Mouse (Mus musculus): Measurements from ENCODE around the gene Trpm4. TPM values are rescaled to one million over a fixed set of nuclear protein-coding genes. Genes with fewer than 3 reads are reported as not detected.
A peak's percentile ranks its signal among the peaks of the same experiment; 100 is the strongest.

The Trpm4 gene
- polyA plus RNA-seq, 1 experiment from 2014 or later: 17.8 TPM

GRCm38 (mm10) chr7:45331502-45331901, 2.1 kb downstream of the Trpm4 start:
- Histone ChIP-seq H3K9ac (no peak overlapping the region), H3K27ac (no peak overlapping the region), H3K4me1 (peaks cover 33% of the 10 kb centered on the region), H3K27me3 (no peaks in the 10 kb centered on the region), H3K4me3 (no peak overlapping the region), H3K4me2 (no peak overlapping the region), H3K36me3 (peaks cover 15% of the 10 kb centered on the region), H3K9me3 (no peaks in the 10 kb centered on the region)
- WGBS: 77% methylated on average over 6 of the region's 6 CpGs
- ATAC-seq (ENCODE audit: insufficient number of reproducible peaks, insufficient read depth, low FRiP score, low TSS enrichment, low read depth): no peak

GRCm38 (mm10) chr7:45328841-45329475, 4.6 kb downstream of the Trpm4 start:
- H3K36me3 ChIP-seq: peaks cover 39% of the 10 kb centered on the region
- H3K4me2 ChIP-seq: no peak overlapping the region
- H3K27me3 ChIP-seq: no peaks in the 10 kb centered on the region
- H3K27ac ChIP-seq: peak overlapping the region; percentile 23; the same call in 1 of the 2 replicates
- WGBS: 76% methylated on average over 13 of the region's 13 CpGs
- H3K9me3 ChIP-seq: 0 out of 2 replicates have a peak, but pooled peaks cover 3% of the 10 kb centered on the region
- no peak overlapping the region for H3K9ac ChIP-seq
- no peak overlapping the region for H3K4me3 ChIP-seq
- peaks cover 19% of the 10 kb centered on the region for H3K4me1 ChIP-seq
- ATAC-seq (ENCODE audit: insufficient number of reproducible peaks, insufficient read depth, low FRiP score, low TSS enrichment, low read depth): no peak

- H3K9ac ChIP-seq: no peak overlapping the region
- H3K4me3 ChIP-seq: no peak overlapping the region
- H3K9me3 ChIP-seq: 0 out of 2 replicates have a peak, but pooled peaks cover 3% of the 10 kb centered on the region
- ATAC-seq (ENCODE audit: insufficient number of reproducible peaks, insufficient read depth, low FRiP score, low TSS enrichment, low read depth): no peak
- no peaks in the 10 kb centered on the region for H3K4me1 ChIP-seq
- H3K27me3 ChIP-seq: no peaks in the 10 kb centered on the region
- H3K36me3 ChIP-seq: peaks cover 64% of the 10 kb centered on the region
- H3K4me2 ChIP-seq: no peak overlapping the region
- H3K27ac ChIP-seq: no peak overlapping the region
Observed at GRCm38 (mm10) chr7:45325800-45326199, 7.8 kb downstream of the Trpm4 start.

- no peak for ATAC-seq (ENCODE audit: insufficient number of reproducible peaks, insufficient read depth, low FRiP score, low TSS enrichment, low read depth)
- H3K4me1 ChIP-seq: no peaks in the 10 kb centered on the region
- 0 out of 2 replicates have a peak, but pooled peaks cover 3% of the 10 kb centered on the region for H3K9me3 ChIP-seq
- H3K4me2 ChIP-seq: no peak overlapping the region
- H3K36me3 ChIP-seq: peaks cover 78% of the 10 kb centered on the region
- H3K27me3 ChIP-seq: no peaks in the 10 kb centered on the region
- no peak overlapping the region for H3K4me3 ChIP-seq
- H3K9ac ChIP-seq: no peak overlapping the region
- no peak overlapping the region for H3K27ac ChIP-seq
- 90% methylated on average over 5 of the region's 5 CpGs for WGBS
Observed at GRCm38 (mm10) chr7:45323069-45323468, 10.5 kb downstream of the Trpm4 start.

- Histone ChIP-seq H3K9ac (no peak overlapping the region), H3K36me3 (peaks cover 79% of the 10 kb centered on the region), H3K4me3 (no peak overlapping the region), H3K4me1 (no peaks in the 10 kb centered on the region), H3K27me3 (no peaks in the 10 kb centered on the region), H3K4me2 (no peak overlapping the region), H3K27ac (no peak overlapping the region), H3K9me3 (0 out of 2 replicates have a peak, but pooled peaks cover 3% of the 10 kb centered on the region)
- WGBS: 89% methylated on average over 4 of the region's 4 CpGs
- no peak for ATAC-seq (ENCODE audit: insufficient number of reproducible peaks, insufficient read depth, low FRiP score, low TSS enrichment, low read depth)
Observed at GRCm38 (mm10) chr7:45322245-45322644, 11.3 kb downstream of the Trpm4 start.

- no peak overlapping the region for H3K4me3 ChIP-seq
- no peak overlapping the region for H3K27ac ChIP-seq
- no peak overlapping the region for H3K9ac ChIP-seq
- H3K4me1 ChIP-seq: peaks cover 14% of the 10 kb centered on the region
- WGBS: 92% methylated on average over 14 of the region's 14 CpGs
- H3K9me3 ChIP-seq: no peaks in the 10 kb centered on the region
- H3K27me3 ChIP-seq: no peaks in the 10 kb centered on the region
- H3K36me3 ChIP-seq: peaks cover 45% of the 10 kb centered on the region
- H3K4me2 ChIP-seq: no peak overlapping the region
- ATAC-seq (ENCODE audit: insufficient number of reproducible peaks, insufficient read depth, low FRiP score, low TSS enrichment, low read depth): no peak
Observed at GRCm38 (mm10) chr7:45316536-45316935, 17.0 kb downstream of the Trpm4 start.

- no peaks in the 10 kb centered on the region for H3K9me3 ChIP-seq
- WGBS: 89% methylated on average over 10 of the region's 10 CpGs
- no peak overlapping the region for H3K9ac ChIP-seq
- no peak overlapping the region for H3K4me2 ChIP-seq
- ATAC-seq (ENCODE audit: insufficient number of reproducible peaks, insufficient read depth, low FRiP score, low TSS enrichment, low read depth): no peak
- no peak overlapping the region for H3K27ac ChIP-seq
- no peaks in the 10 kb centered on the region for H3K27me3 ChIP-seq
- H3K36me3 ChIP-seq: peaks cover 47% of the 10 kb centered on the region
- H3K4me3 ChIP-seq: no peak overlapping the region
- peaks cover 14% of the 10 kb centered on the region for H3K4me1 ChIP-seq
Observed at GRCm38 (mm10) chr7:45315182-45315701, 18.3 kb downstream of the Trpm4 start.

- peaks cover 42% of the 10 kb centered on the region for H3K36me3 ChIP-seq
- H3K9me3 ChIP-seq: no peaks in the 10 kb centered on the region
- 26% methylated on average over 9 of the region's 9 CpGs for WGBS
- peak overlapping the region; percentile 36; the same call in 1 of the 2 replicates for H3K27ac ChIP-seq
- no peak for ATAC-seq (ENCODE audit: insufficient number of reproducible peaks, insufficient read depth, low FRiP score, low TSS enrichment, low read depth)
- peak overlapping the region; percentile 37; the same call in 1 of the 2 replicates for H3K9ac ChIP-seq
- H3K4me1 ChIP-seq: peaks cover 14% of the 10 kb centered on the region
- peak overlapping the region; percentile 14; the same call in 1 of the 2 replicates for H3K4me2 ChIP-seq
- H3K4me3 ChIP-seq: no peak overlapping the region
- H3K27me3 ChIP-seq: no peaks in the 10 kb centered on the region
Observed at GRCm38 (mm10) chr7:45313495-45313894, 20.1 kb downstream of the Trpm4 start.

GRCm38 (mm10) chr7:45312686-45313453, 20.7 kb downstream of the Trpm4 start:
- H3K4me2 ChIP-seq: peak overlapping the region; percentile 14; the same call in 1 of the 2 replicates
- no peaks in the 10 kb centered on the region for H3K27me3 ChIP-seq
- H3K4me3 ChIP-seq: no peak overlapping the region
- H3K36me3 ChIP-seq: peaks cover 42% of the 10 kb centered on the region
- ATAC-seq (ENCODE audit: insufficient number of reproducible peaks, insufficient read depth, low FRiP score, low TSS enrichment, low read depth): no peak
- H3K4me1 ChIP-seq: peaks cover 14% of the 10 kb centered on the region
- no peaks in the 10 kb centered on the region for H3K9me3 ChIP-seq
- 14% methylated on average over 10 of the region's 10 CpGs for WGBS
- peak overlapping the region; percentile 37; the same call in 1 of the 2 replicates for H3K9ac ChIP-seq
- peak overlapping the region; percentile 36; the same call in 1 of the 2 replicates for H3K27ac ChIP-seq

- H3K4me1 ChIP-seq: peaks cover 14% of the 10 kb centered on the region
- H3K4me2 ChIP-seq: no peak overlapping the region
- WGBS: 55% methylated on average over 8 of the region's 8 CpGs
- H3K4me3 ChIP-seq: no peak overlapping the region
- ATAC-seq (ENCODE audit: insufficient number of reproducible peaks, insufficient read depth, low FRiP score, low TSS enrichment, low read depth): no peak
- no peaks in the 10 kb centered on the region for H3K9me3 ChIP-seq
- no peaks in the 10 kb centered on the region for H3K27me3 ChIP-seq
- no peak overlapping the region for H3K9ac ChIP-seq
- peaks cover 42% of the 10 kb centered on the region for H3K36me3 ChIP-seq
- H3K27ac ChIP-seq: no peak overlapping the region
Observed at GRCm38 (mm10) chr7:45312023-45312422, 21.6 kb downstream of the Trpm4 start.

- H3K36me3 ChIP-seq: peaks cover 28% of the 10 kb centered on the region
- 12% methylated on average over 9 of the region's 9 CpGs for WGBS
- H3K9ac ChIP-seq: no peak overlapping the region; the same call in 1 of the 2 replicates
- H3K4me1 ChIP-seq: peaks cover 20% of the 10 kb centered on the region
- no peaks in the 10 kb centered on the region for H3K9me3 ChIP-seq
- no peak overlapping the region for H3K4me2 ChIP-seq
- H3K27me3 ChIP-seq: no peaks in the 10 kb centered on the region
- no peak overlapping the region for H3K4me3 ChIP-seq
- no peak overlapping the region for H3K27ac ChIP-seq
- ATAC-seq (ENCODE audit: insufficient number of reproducible peaks, insufficient read depth, low FRiP score, low TSS enrichment, low read depth): no peak
Observed at GRCm38 (mm10) chr7:45309455-45309854, 24.1 kb downstream of the Trpm4 start.

All from embryonic facial prominence, embryonic 13.5 days (tissue).